Mouse (Mus musculus) CH12.LX (cell line): ENCODE measurements around the gene Rnf225. TPM values are rescaled to one million over a fixed set of nuclear protein-coding genes. Genes with fewer than 3 reads are reported as not detected.

Experiments
- DNase-seq: peaks from one replicate; pipeline ENCODE4 v3.0.0-alpha.2; 2013; ENCODE audit errors: extremely low read depth
- H3K27ac ChIP-seq: 2 replicates; pipeline ENCODE4 v1.5.1; 2012; ENCODE audit warnings: low read depth, mild to moderate bottlenecking, control low read depth, moderate library complexity; ENCODE audit not compliant: insufficient read depth
- H3K27me3 ChIP-seq: replicated peaks from 2 replicates; pipeline ENCODE3; 2012; ENCODE audit warnings: inconsistent platforms
- H3K36me3 ChIP-seq, 2 experiments: replicated peaks in 1 of 2; 2 replicates each; pipeline versions ENCODE3 to v1.6.1; 2012; ENCODE audit warnings: inconsistent platforms in 1 of 2, low read length in 1 of 2, mild to moderate bottlenecking in 1 of 2, mixed read lengths in 1 of 2, moderate library complexity in 1 of 2; ENCODE audit not compliant: control insufficient read depth in 1 of 2, insufficient read depth in 1 of 2
- H3K4me1 ChIP-seq, 2 experiments: 2 replicates each; pipeline ENCODE4 v1.6.1; 2012; ENCODE audit warnings: inconsistent platforms in 1 of 2, moderate library complexity in 1 of 2; ENCODE audit not compliant: insufficient read depth in 2 of 2, control insufficient read depth in 1 of 2
- H3K4me2 ChIP-seq: 2 replicates; pipeline ENCODE4 v1.6.1; 2012; ENCODE audit warnings: low read depth, mild to moderate bottlenecking, control low read depth; ENCODE audit not compliant: poor library complexity, insufficient read depth, severe bottlenecking
- H3K4me3 ChIP-seq, 3 experiments: fragments of 150-350 bp in 1 of 3; sonication (generic) in 1 of 3; replicated peaks in 1 of 3; 2 replicates each; pipeline versions ENCODE3 to v1.5.1; 2011 to 2012; ENCODE audit warnings: low read depth in 2 of 3, low read length in 2 of 3, mild to moderate bottlenecking in 2 of 3, moderate library complexity in 2 of 3, control low read depth in 1 of 3, improper control_type of control experiment in 1 of 3, inconsistent platforms in 1 of 3, mixed read lengths in 1 of 3; ENCODE audit not compliant: poor library complexity in 1 of 3
- H3K79me2 ChIP-seq: replicated peaks from 2 replicates; pipeline ENCODE4 v1.6.1; 2012; ENCODE audit warnings: mild to moderate bottlenecking, moderate library complexity; ENCODE audit not compliant: control insufficient read depth, poor library complexity, insufficient read depth, severe bottlenecking; ENCODE audit errors: extremely low read depth
- H3K9ac ChIP-seq: 2 replicates; pipeline ENCODE4 v1.6.1; 2012; ENCODE audit warnings: low read depth, mild to moderate bottlenecking, control low read depth, moderate library complexity; ENCODE audit not compliant: insufficient read depth
- H3K9me3 ChIP-seq: replicated peaks from 2 replicates; pipeline ENCODE3; 2012; ENCODE audit warnings: low read length, inconsistent platforms, mixed read lengths
- CHD2 ChIP-seq: IDR thresholded peaks from 2 replicates; pipeline ENCODE4 v1.6.1; 2011; ENCODE audit warnings: low read length, improper control_type of control experiment
- E2F4 ChIP-seq: IDR thresholded peaks from 2 replicates; pipeline ENCODE4 v1.6.1; 2011; ENCODE audit warnings: low read depth, low read length, improper control_type of control experiment; ENCODE audit not compliant: insufficient replicate concordance
- ELF1 ChIP-seq: IDR thresholded peaks from 2 replicates; pipeline ENCODE4 v1.6.1; 2014; ENCODE audit warnings: low read depth, mild to moderate bottlenecking, inconsistent platforms, low read length, improper control_type of control experiment
- GABPA ChIP-seq: IDR thresholded peaks from 2 replicates; pipeline ENCODE4 v1.6.1; 2012; ENCODE audit warnings: low read depth, low read length, improper control_type of control experiment, inconsistent platforms; ENCODE audit not compliant: insufficient replicate concordance
- HCFC1 ChIP-seq: IDR thresholded peaks from 2 replicates; pipeline ENCODE4 v1.6.1; 2012; ENCODE audit warnings: low read depth, mild to moderate bottlenecking, inconsistent platforms, low read length, improper control_type of control experiment
- IRF4 ChIP-seq: IDR thresholded peaks from 2 replicates; pipeline ENCODE4 v1.6.1; 2014; ENCODE audit warnings: low read depth, mild to moderate bottlenecking, inconsistent platforms, low read length, improper control_type of control experiment
- JUN ChIP-seq: IDR thresholded peaks from 2 replicates; pipeline ENCODE4 v1.6.1; 2011; ENCODE audit warnings: low read depth, mild to moderate bottlenecking, low read length, improper control_type of control experiment, moderate library complexity; ENCODE audit not compliant: insufficient read depth
- MAZ ChIP-seq: IDR thresholded peaks from 2 replicates; pipeline ENCODE4 v1.6.1; 2012; ENCODE audit warnings: low read depth, mild to moderate bottlenecking, inconsistent platforms, low read length, improper control_type of control experiment, moderate library complexity
- MYC ChIP-seq: IDR thresholded peaks from 2 replicates; pipeline ENCODE4 v1.6.1; 2011; ENCODE audit warnings: low read depth, mild to moderate bottlenecking, improper control_type of control experiment, low read length
- NELFE ChIP-seq: IDR thresholded peaks from 2 replicates; pipeline ENCODE4 v1.6.1; 2011; ENCODE audit warnings: low read depth, low read length, improper control_type of control experiment
- NRF1 ChIP-seq: IDR thresholded peaks from 2 replicates; pipeline ENCODE4 v1.6.1; 2014; ENCODE audit warnings: low read depth, mild to moderate bottlenecking, inconsistent platforms, low read length, improper control_type of control experiment, moderate library complexity
- PAX5 ChIP-seq: IDR thresholded peaks from 2 replicates; pipeline ENCODE4 v1.6.1; 2012; ENCODE audit warnings: low read length, inconsistent platforms, mixed read lengths
- POLR2A ChIP-seq: IDR thresholded peaks from 2 replicates; pipeline ENCODE4 v1.6.1; 2011; ENCODE audit warnings: low read depth, mild to moderate bottlenecking, improper control_type of control experiment, low read length
- RAD21 ChIP-seq: IDR thresholded peaks from 2 replicates; pipeline ENCODE4 v1.6.1; 2011; ENCODE audit warnings: low read depth, mild to moderate bottlenecking, low read length, improper control_type of control experiment, moderate library complexity
- SIN3A ChIP-seq: IDR thresholded peaks from 2 replicates; pipeline ENCODE4 v1.6.1; 2012; ENCODE audit warnings: low read length, improper control_type of control experiment, inconsistent platforms
- TBP ChIP-seq: conservative IDR thresholded peaks from 2 replicates; pipeline ENCODE4 v1.6.1; 2011; ENCODE audit warnings: low read depth, low read length, improper control_type of control experiment
- TCF12 ChIP-seq: IDR thresholded peaks from 2 replicates; pipeline ENCODE4 v1.6.1; 2014; ENCODE audit warnings: low read depth, mild to moderate bottlenecking, inconsistent platforms, low read length, improper control_type of control experiment
- USF2 ChIP-seq: conservative IDR thresholded peaks from 2 replicates; pipeline ENCODE4 v1.6.1; 2011; ENCODE audit warnings: low read depth, low read length, improper control_type of control experiment
- ZMIZ1 ChIP-seq: IDR thresholded peaks from 2 replicates; pipeline ENCODE4 v1.6.1; 2012; ENCODE audit warnings: low read depth, mild to moderate bottlenecking, inconsistent platforms, low read length, improper control_type of control experiment
- ZNF384 ChIP-seq: IDR thresholded peaks from 2 replicates; pipeline ENCODE4 v1.6.1; 2012; ENCODE audit warnings: low read depth, low read length, improper control_type of control experiment, inconsistent platforms
- dilution Hi-C: fragments of 300-500 bp; cut with MboI; formaldehyde crosslinking; loops from 2 replicates; pipeline ENCODE4 v1.14.3; 2020; ENCODE audit warnings: low sequenced_read_pairs; ENCODE audit not compliant: extremely low pct_unique_long_range_greater_than_20kb, extremely low pct_ligation_motif_present
- in situ Hi-C: fragments of 300-500 bp; cut with MboI; formaldehyde crosslinking; loops from 3 replicates; pipeline ENCODE4 v1.14.3; 2019; ENCODE audit warnings: low sequenced_read_pairs, low pct_ligation_motif_present, low pct_unique_long_range_greater_than_20kb, mixed read lengths
- polyA plus RNA-seq: library from polyadenylated mRNA; unstranded; fragments of >175 nt; gene quantifications from 2 replicates; pipeline ENCODE4 v1.2.1, GENCODE M21; 2012; ENCODE audit warnings: low read depth; ENCODE audit not compliant: insufficient read length
- total RNA-seq, 2 experiments: library from RNA; depleted of rRNA; stranded (reverse); fragments of 300-350 nt in 1 of 2; fragments of >200 nt in 1 of 2; gene quantifications; 2 replicates each; pipeline ENCODE4 v1.2.3; 2012 to 2014

The Rnf225 gene
- total and polyA plus RNA-seq, 3 experiments = 0.89 to 4.0 (median 1.1) TPM

- TF ChIP-seq USF2 (no peak), ZNF384 (peak; percentile 99), POLR2A (peak; percentile 59), NRF1 (peak; percentile 31; the same call in 1 of the 2 replicates), JUN (no peak), GABPA (no peak), ZMIZ1 (0 out of 2 replicates have a peak, but pooled peaks have one; percentile 28), CHD2 (no peak)
Measured at GRCm38 (mm10) chr7:12961511-12962141, 34.4 kb downstream of the Rnf225 start (continued).

- H3K27ac ChIP-seq = peak within 1 kb of the TSS; percentile 69
- no peaks in the 10 kb centered on the region for H3K27me3 ChIP-seq
- TF ChIP-seq MYC (no peak), HCFC1 (peak; percentile 71), USF2 (no peak), ZNF384 (no peak), RAD21 (no peak), TCF12 (0 out of 2 replicates have a peak, but pooled peaks have one; percentile 45), MAZ (no peak), NELFE (peak; percentile 54; the same call in 1 of the 2 replicates), SIN3A (no peak; the same call in none of the 2 replicates), GABPA (no peak), TBP (peak; percentile 67; the same call in 1 of the 2 replicates), PAX5 (no peak), POLR2A (peak; percentile 79), IRF4 (no peak), E2F4 (no peak), JUN (no peak), ELF1 (peak; percentile 84), CHD2 (peak; percentile 42; the same call in 1 of the 2 replicates)
- TF ChIP-seq, all 38 proteins: peak for 7
- peak within 1 kb of the TSS; percentile 90 for H3K4me2 ChIP-seq
- no peaks in the 10 kb centered on the region for H3K9me3 ChIP-seq
- H3K4me3 ChIP-seq = peak within 1 kb of the TSS; percentile 93 to 97 (median 94)
- peak within 1 kb of the TSS; percentile 94 for H3K9ac ChIP-seq
- H3K36me3 ChIP-seq = peaks cover 17 to 23% of the 10 kb centered on the region in 2 experiments
- peak; percentile 93 for DNase-seq
- in situ Hi-C loops (no loop called here), dilution Hi-C loops (no loop called here)
- peaks cover 5% of the 10 kb centered on the region; the same call in 1 of the 2 replicates for H3K79me2 ChIP-seq
- peaks cover 0 to 35% of the 10 kb centered on the region in 2 experiments; a peak in 2 of 4 replicates for H3K4me1 ChIP-seq
Measured at GRCm38 (mm10) chr7:12965678-12966091, 38.5 kb downstream of the Rnf225 start, which contains the start of gene Zfp324. Gene Zfp324, plus strand, starts transcription at chr7:12965838.
